Mouse (Mus musculus): ENCODE measurements around the gene Tjp2.

DNA sequence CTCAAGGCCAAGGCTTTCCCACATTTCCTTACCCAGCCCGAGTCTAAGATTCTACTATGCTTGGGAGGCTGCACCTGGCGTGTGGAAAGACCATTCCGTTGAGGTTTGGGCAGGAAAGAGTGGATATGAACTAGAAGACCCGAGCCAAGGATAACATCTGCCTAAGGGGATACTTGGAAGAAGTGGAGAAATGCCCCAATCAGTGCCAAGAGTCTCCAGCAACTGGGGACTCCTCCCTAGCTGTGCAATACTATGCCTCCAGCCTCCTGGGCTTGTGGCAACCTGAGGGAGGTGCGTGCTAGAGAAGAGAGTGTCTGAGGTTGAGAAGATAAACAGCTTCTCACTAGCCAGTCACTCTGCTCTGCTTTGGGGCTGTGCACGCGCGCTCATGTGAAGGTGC, 148.9 kb downstream of the Tjp2 start:
- TF ChIP-seq CTCF (IDR thresholded peaks at IDR 0.05; ENCODE audit: borderline replicate concordance, extremely low read depth, insufficient read depth, insufficient read length) (no peak), POLR2A (IDR thresholded peaks at IDR 0.05; ENCODE audit: borderline replicate concordance, extremely low read depth, insufficient read depth, insufficient read length, poor library complexity, severe bottlenecking) (no peak)
